Mouse (Mus musculus) megakaryocyte, embryonic 14.5 days (primary cell): ENCODE data around the gene Creb5.

ENCODE experiments used
- FLI1 ChIP-seq: IDR thresholded peaks from 2 replicates; pipeline ENCODE4 v1.6.1; 2012; ENCODE audit warnings: low read length, inconsistent platforms, mixed read lengths
- GATA1 ChIP-seq: IDR thresholded peaks from 3 replicates; pipeline ENCODE4 v1.6.1; 2012; ENCODE audit warnings: mixed read lengths, low read length, inconsistent platforms, borderline replicate concordance

DNA sequence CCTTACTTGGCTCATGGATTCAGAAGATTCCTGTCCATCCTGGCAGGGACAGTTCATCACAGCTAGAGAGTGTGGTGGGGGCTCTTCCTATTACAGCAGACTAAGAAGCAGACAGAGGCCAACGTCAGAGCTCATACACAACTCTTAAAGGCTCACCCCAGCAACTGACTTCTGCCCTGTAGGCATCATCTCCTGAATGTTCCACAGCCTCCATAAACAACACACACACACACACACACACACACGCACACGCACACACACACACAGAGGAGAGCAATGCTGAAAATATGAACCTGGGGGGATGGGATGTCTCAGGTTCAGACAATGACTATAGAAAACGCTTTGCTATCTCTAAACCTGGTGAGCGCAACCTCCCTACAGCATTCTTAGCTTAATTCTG lies 208.6 kb downstream of the Creb5 start:
- TF ChIP-seq GATA1 (no peak), FLI1 (no peak)
